Mouse (Mus musculus): ENCODE measurements around the gene Hpse2. TPM values are rescaled to one million over a fixed set of nuclear protein-coding genes. Genes with fewer than 3 reads are reported as not detected.

Hpse2 gene
- total and polyA plus RNA-seq, 2 experiments from 2014 or later = 0.23 to 0.55 TPM

- no peak; the same call in 1 of the 2 replicates for ATAC-seq (ENCODE audit: low FRiP score)
- Histone ChIP-seq H3K4me3 (ENCODE audit: low read depth, low read length) (no peak overlapping the region), H3K4me1 (ENCODE audit: insufficient read depth, low read length) (peaks cover 14% of the 10 kb centered on the region; the same call in 1 of the 2 replicates), H3K9me3 (ENCODE audit: low read length) (no peaks in the 10 kb centered on the region), H3K27ac (ENCODE audit: low read depth, low read length) (0 out of 2 replicates have a peak overlapping the region, but pooled peaks have one; percentile 43), H3K36me3 (ENCODE audit: insufficient read depth, low read length) (no peaks in the 10 kb centered on the region), H3K9ac (replicated peaks; ENCODE audit: low read length, poor library complexity, severe bottlenecking) (no peak overlapping the region), H3K4me2 (ENCODE audit: low read depth, low read length, poor library complexity, severe bottlenecking) (no peak overlapping the region), H3K27me3 (ENCODE audit: insufficient read depth, low read length) (no peaks in the 10 kb centered on the region)
- 56% methylated on average over 6 of the region's 6 CpGs for WGBS
- peak; percentile 73 for DNase-seq (ENCODE audit: low spot score)
- TF ChIP-seq CTCF (IDR thresholded peaks at IDR 0.05) = no peak
These were observed 485.6 kb downstream of the Hpse2 start for GRCm38 (mm10) chr19:42902410-42903021.

- no peak overlapping the region for H3K4me2 ChIP-seq (ENCODE audit: low read depth, low read length, poor library complexity, severe bottlenecking)
- TF ChIP-seq CTCF (IDR thresholded peaks at IDR 0.05) = no peak
- ATAC-seq (ENCODE audit: low FRiP score) = no peak
- H3K27ac ChIP-seq (ENCODE audit: low read depth, low read length) = no peak overlapping the region
- DNase-seq (ENCODE audit: low spot score) = no peak
- H3K27me3 ChIP-seq (ENCODE audit: insufficient read depth, low read length) = no peaks in the 10 kb centered on the region
- H3K4me3 ChIP-seq (ENCODE audit: low read depth, low read length) = no peak overlapping the region
- H3K4me1 ChIP-seq (ENCODE audit: insufficient read depth, low read length) = no peaks in the 10 kb centered on the region
- no peak overlapping the region for H3K9ac ChIP-seq (replicated peaks; ENCODE audit: low read length, poor library complexity, severe bottlenecking)
- WGBS = 56% methylated on average over 5 of the region's 5 CpGs
- H3K9me3 ChIP-seq (ENCODE audit: low read length) = no peaks in the 10 kb centered on the region
- H3K36me3 ChIP-seq (ENCODE audit: insufficient read depth, low read length) = no peaks in the 10 kb centered on the region
These were observed 496.6 kb downstream of the Hpse2 start for GRCm38 (mm10) chr19:42891599-42891998.

GRCm38 (mm10) chr19:42877653-42878052 is 510.5 kb downstream of the Hpse2 start:
- Histone ChIP-seq H3K9me3 (ENCODE audit: low read length) (no peaks in the 10 kb centered on the region), H3K27me3 (ENCODE audit: insufficient read depth, low read length) (no peaks in the 10 kb centered on the region), H3K4me1 (ENCODE audit: insufficient read depth, low read length) (no peaks in the 10 kb centered on the region), H3K27ac (ENCODE audit: low read depth, low read length) (no peak overlapping the region), H3K4me3 (ENCODE audit: low read depth, low read length) (no peak overlapping the region), H3K4me2 (ENCODE audit: low read depth, low read length, poor library complexity, severe bottlenecking) (no peak overlapping the region), H3K9ac (replicated peaks; ENCODE audit: low read length, poor library complexity, severe bottlenecking) (no peak overlapping the region), H3K36me3 (ENCODE audit: insufficient read depth, low read length) (no peaks in the 10 kb centered on the region)
- no peak for ATAC-seq (ENCODE audit: low FRiP score)
- WGBS = 80% methylated on average over 4 of the region's 4 CpGs
- no peak for TF ChIP-seq CTCF (IDR thresholded peaks at IDR 0.05)
- DNase-seq (ENCODE audit: low spot score) = no peak

- no peak overlapping the region for H3K9ac ChIP-seq (replicated peaks; ENCODE audit: low read length, poor library complexity, severe bottlenecking)
- H3K36me3 ChIP-seq (ENCODE audit: insufficient read depth, low read length) = no peaks in the 10 kb centered on the region
- DNase-seq (ENCODE audit: low spot score) = no peak
- WGBS = 75% methylated on average over 4 of the region's 4 CpGs
- no peak for TF ChIP-seq CTCF (IDR thresholded peaks at IDR 0.05)
- ATAC-seq (ENCODE audit: low FRiP score) = no peak
- no peak overlapping the region for H3K4me3 ChIP-seq (ENCODE audit: low read depth, low read length)
- H3K27ac ChIP-seq (ENCODE audit: low read depth, low read length) = no peak overlapping the region
- H3K4me1 ChIP-seq (ENCODE audit: insufficient read depth, low read length) = no peaks in the 10 kb centered on the region
- H3K27me3 ChIP-seq (ENCODE audit: insufficient read depth, low read length) = no peaks in the 10 kb centered on the region
- H3K4me2 ChIP-seq (ENCODE audit: low read depth, low read length, poor library complexity, severe bottlenecking) = no peak overlapping the region
- no peaks in the 10 kb centered on the region for H3K9me3 ChIP-seq (ENCODE audit: low read length)
These were observed 511.6 kb downstream of the Hpse2 start for GRCm38 (mm10) chr19:42876563-42876962.

- Histone ChIP-seq H3K36me3 (ENCODE audit: insufficient read depth, low read length) (no peaks in the 10 kb centered on the region), H3K4me3 (ENCODE audit: low read depth, low read length) (no peak overlapping the region), H3K9me3 (ENCODE audit: low read length) (no peaks in the 10 kb centered on the region), H3K4me2 (ENCODE audit: low read depth, low read length, poor library complexity, severe bottlenecking) (no peak overlapping the region), H3K4me1 (ENCODE audit: insufficient read depth, low read length) (no peaks in the 10 kb centered on the region), H3K27ac (ENCODE audit: low read depth, low read length) (no peak overlapping the region), H3K27me3 (ENCODE audit: insufficient read depth, low read length) (no peaks in the 10 kb centered on the region), H3K9ac (replicated peaks; ENCODE audit: low read length, poor library complexity, severe bottlenecking) (no peak overlapping the region)
- WGBS = 82% methylated on average over 8 of the region's 8 CpGs
- ATAC-seq (ENCODE audit: low FRiP score) = no peak
- no peak for DNase-seq (ENCODE audit: low spot score)
- no peak for TF ChIP-seq CTCF (IDR thresholded peaks at IDR 0.05)
These were observed 518.3 kb downstream of the Hpse2 start for GRCm38 (mm10) chr19:42869663-42870530.
